Mouse (Mus musculus) subcutaneous adipose tissue, adult 2 months (tissue): ENCODE results near the gene Prrg3. TPM values are rescaled to one million over a fixed set of nuclear protein-coding genes. Genes with fewer than 3 reads are reported as not detected.

ENCODE experiments used
- polyA plus RNA-seq: library from polyadenylated mRNA; depleted of rRNA; stranded (reverse); fragments of >200 nt; gene quantifications from 2 replicates; pipeline ENCODE4 v1.2.3, GENCODE M21; 2012; ENCODE audit warnings: low replicate concordance; rRNA removed

Gene Prrg3
- 9.0 and 17.8 TPM in 2 replicates for polyA plus RNA-seq

DNA sequence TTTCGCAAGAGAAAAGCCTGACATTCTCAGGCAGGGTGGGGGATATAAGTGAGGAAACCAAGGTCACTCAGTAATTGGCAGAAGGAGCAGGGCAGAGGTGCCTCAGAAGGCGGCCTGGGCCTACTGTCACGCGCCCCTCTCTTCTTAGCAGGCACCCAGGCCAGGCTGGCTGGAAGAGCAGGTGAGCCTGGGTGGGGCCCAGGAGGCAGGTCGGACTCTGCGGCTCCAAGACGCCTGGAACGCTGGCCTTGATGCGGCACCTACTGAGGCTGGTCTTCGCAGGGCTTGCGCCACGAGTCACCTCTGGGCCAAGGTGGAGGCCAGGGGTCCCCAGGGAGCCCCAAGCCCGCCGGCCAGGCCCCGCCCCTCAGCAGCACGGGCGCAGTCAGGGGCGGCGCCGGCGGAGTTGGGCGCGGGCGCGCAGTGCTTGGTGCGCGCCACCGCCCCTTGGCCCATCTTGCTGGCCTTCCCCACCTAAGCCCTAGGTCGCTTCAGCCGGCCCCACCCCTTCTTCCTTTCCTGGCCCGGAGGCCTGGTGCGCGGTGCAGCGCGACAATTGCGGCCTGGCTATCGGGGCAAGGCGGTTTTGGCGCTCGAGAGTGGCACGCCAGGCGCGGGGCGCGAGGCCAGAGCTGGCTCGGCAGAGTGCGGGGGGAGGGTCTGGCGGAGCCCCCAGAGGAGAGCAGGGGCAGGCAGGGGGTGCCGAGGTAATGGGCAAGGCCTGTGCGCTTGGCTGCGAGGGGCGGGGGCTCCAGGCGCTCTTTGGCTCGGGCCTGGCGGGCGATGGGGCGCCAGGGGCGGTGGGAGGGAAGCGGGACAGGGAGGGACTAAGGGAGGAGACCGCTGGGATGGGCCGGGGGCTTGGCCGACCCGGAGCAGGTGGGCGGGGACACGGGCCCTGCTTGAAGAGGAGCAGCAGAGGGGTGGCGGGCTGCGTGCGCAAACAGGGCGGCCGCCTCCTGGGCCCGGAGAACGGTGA is at the start of gene Prrg3:
Prrg3 (plus strand) TSS at position 552 of the 979 bp plus-strand sequence.

DNA sequence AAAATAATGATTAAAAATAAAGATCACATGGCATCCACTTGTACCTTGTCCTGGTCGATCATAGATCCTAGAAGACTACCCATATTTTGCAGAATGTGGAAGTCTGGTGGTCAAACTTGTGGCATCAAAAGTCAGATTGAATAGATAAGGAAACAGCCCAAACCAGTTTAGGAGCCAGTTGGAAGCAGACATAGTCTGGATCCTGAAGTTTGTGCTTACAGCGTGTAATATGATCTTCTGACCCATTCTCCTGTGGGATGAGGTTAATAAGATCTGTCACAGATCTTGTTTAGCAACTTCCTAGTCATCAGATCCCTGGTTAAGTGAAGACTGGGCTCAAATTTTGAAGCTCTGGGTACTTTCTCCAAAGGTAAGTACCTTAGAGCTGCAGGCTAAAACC is 10.3 kb downstream of the Prrg3 start, which contains the start of gene Fate1:
Fate1 (plus strand) TSS at position 301 of the 400 bp plus-strand sequence.

DNA sequence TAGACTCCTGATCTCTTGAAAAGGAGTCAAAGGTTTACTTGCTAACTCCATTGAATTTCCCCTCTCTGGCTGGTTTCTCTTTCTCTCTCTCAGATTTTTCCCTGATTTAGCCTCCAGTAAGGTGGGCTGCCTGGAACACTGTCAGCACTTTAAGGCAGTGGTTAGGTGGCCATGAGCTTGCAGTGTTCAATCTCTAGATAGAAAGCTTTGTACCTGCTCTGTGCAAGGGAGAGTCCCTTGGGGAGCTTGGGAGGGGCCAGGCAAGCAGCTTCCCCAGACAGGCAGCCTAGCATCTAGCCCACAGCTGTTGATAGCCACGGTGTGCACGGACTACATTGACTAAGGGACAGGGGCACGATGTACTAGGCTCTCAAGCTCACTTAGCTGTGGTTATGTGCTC is 29.1 kb downstream of the Prrg3 start, which contains the start of gene Cnga2:
Cnga2 (plus strand) TSS at position 301 of the 400 bp plus-strand sequence.

Other genes starting within 250 kb of the Prrg3 start
- gene Vma21, start 146.7 kb upstream of the Prrg3 start, polyA plus RNA-seq: 4.0 and 5.7 TPM in 2 replicates
- gene Gm1141, start 41.6 kb upstream of the Prrg3 start, polyA plus RNA-seq: 0.17 and 0.50 TPM in 2 replicates
- gene Fate1, start 10.4 kb downstream of the Prrg3 start, polyA plus RNA-seq: not detected in 2 replicates
- gene Cnga2, start 29.2 kb downstream of the Prrg3 start, polyA plus RNA-seq: 0.04 and 0.06 TPM in 2 replicates